Mouse (Mus musculus): ENCODE results near the gene Plxnc1. TPM values are rescaled to one million over a fixed set of nuclear protein-coding genes. Genes with fewer than 3 reads are reported as not detected.

Gene Plxnc1
- polyA plus RNA-seq, 1 experiment from 2014 or later, result 3.7 TPM

DNA sequence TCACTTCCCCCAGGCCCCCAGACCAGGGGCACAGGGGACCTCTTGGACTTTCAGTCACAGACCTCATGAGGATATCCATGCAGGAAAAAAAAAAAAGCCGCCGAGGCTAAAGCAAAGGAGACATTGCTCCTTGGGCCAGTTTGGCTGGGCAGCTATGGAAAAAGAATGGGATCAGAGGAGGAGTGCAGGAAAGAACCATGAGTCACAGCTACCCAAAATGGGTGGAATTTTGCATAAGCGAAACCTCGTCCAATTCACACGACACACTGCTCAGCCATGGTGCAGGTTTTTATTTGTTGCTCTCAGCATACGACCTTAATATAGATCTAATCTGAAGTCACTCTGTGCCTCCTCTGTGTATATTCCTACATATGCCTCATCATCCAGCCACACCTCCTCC is 28.9 kb downstream of the Plxnc1 start:
- WGBS, result 92% methylated on average over 6 of the region's 6 CpGs
- 0 out of 2 replicates have a peak, but pooled peaks cover under 1% of the 10 kb centered on the region for H3K4me1 ChIP-seq (ENCODE audit: control insufficient read depth, insufficient read depth, low read length)
- H3K9me3 ChIP-seq (ENCODE audit: control insufficient read depth, low read length), result no peaks in the 10 kb centered on the region
- H3K27me3 ChIP-seq (replicated peaks; ENCODE audit: control insufficient read depth, insufficient read depth, low read length), result no peaks in the 10 kb centered on the region
- ATAC-seq (ENCODE audit: low read depth) (no peak), DNase-seq (ENCODE audit: low spot score) (no peak)
- H3K9ac ChIP-seq (ENCODE audit: low read depth, low read length), result no peak overlapping the region
- no peak overlapping the region for H3K27ac ChIP-seq (replicated peaks; ENCODE audit: low read depth, low read length)
- no peak overlapping the region for H3K4me3 ChIP-seq (ENCODE audit: low read depth, low read length)
- no peak overlapping the region for H3K4me2 ChIP-seq (ENCODE audit: low read depth, low read length)
- no peaks in the 10 kb centered on the region for H3K36me3 ChIP-seq (ENCODE audit: control insufficient read depth, insufficient read depth, low read length)

GRCm38 (mm10) chr10:94914081-94914480 is 30.6 kb downstream of the Plxnc1 start:
- DNase-seq (ENCODE audit: low spot score), result no peak
- H3K9ac ChIP-seq (ENCODE audit: low read depth, low read length), result no peak overlapping the region
- H3K27me3 ChIP-seq (replicated peaks; ENCODE audit: control insufficient read depth, insufficient read depth, low read length), result no peaks in the 10 kb centered on the region
- H3K27ac ChIP-seq (replicated peaks; ENCODE audit: low read depth, low read length), result no peak overlapping the region
- no peaks in the 10 kb centered on the region for H3K36me3 ChIP-seq (ENCODE audit: control insufficient read depth, insufficient read depth, low read length)
- H3K4me3 ChIP-seq (ENCODE audit: low read depth, low read length), result no peak overlapping the region
- H3K4me2 ChIP-seq (ENCODE audit: low read depth, low read length), result no peak overlapping the region
- no peak for ATAC-seq (ENCODE audit: low read depth)
- no peaks in the 10 kb centered on the region for H3K4me1 ChIP-seq (ENCODE audit: control insufficient read depth, insufficient read depth, low read length)
- no peaks in the 10 kb centered on the region for H3K9me3 ChIP-seq (ENCODE audit: control insufficient read depth, low read length)
- 92% methylated on average over 11 of the region's 11 CpGs for WGBS

- Histone ChIP-seq H3K4me1 (ENCODE audit: control insufficient read depth, insufficient read depth, low read length) (no peaks in the 10 kb centered on the region), H3K4me2 (ENCODE audit: low read depth, low read length) (no peak overlapping the region), H3K9ac (ENCODE audit: low read depth, low read length) (no peak overlapping the region), H3K9me3 (ENCODE audit: control insufficient read depth, low read length) (no peaks in the 10 kb centered on the region), H3K4me3 (ENCODE audit: low read depth, low read length) (no peak overlapping the region), H3K36me3 (ENCODE audit: control insufficient read depth, insufficient read depth, low read length) (no peaks in the 10 kb centered on the region), H3K27ac (replicated peaks; ENCODE audit: low read depth, low read length) (no peak overlapping the region), H3K27me3 (replicated peaks; ENCODE audit: control insufficient read depth, insufficient read depth, low read length) (no peaks in the 10 kb centered on the region)
- 66% methylated on average over 5 of the region's 5 CpGs for WGBS
- DNase-seq (ENCODE audit: low spot score) (peak; percentile 19), ATAC-seq (ENCODE audit: low read depth) (no peak)
These were observed 31.3 kb downstream of the Plxnc1 start for GRCm38 (mm10) chr10:94913336-94913739.

DNA sequence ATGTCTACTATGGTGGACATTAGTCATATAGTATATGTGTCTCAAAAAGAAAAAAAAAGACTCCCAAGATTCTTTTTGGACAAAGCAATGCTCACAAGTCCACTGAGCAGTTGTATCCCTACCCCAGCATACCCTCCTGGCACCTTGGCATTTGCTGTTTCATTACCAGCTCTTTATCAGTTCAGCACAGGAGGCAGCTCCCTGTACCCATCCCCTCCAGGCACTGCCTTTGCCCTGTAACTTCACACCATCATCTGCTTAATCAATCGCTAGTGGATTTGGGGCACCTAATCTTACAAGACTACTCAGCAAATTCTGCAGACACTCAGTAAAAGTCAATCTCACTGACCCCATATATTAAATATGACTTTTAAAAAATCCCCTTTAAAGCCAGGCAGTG is 32.1 kb downstream of the Plxnc1 start:
- no peak for ATAC-seq (ENCODE audit: low read depth)
- no peaks in the 10 kb centered on the region for H3K4me1 ChIP-seq (ENCODE audit: control insufficient read depth, insufficient read depth, low read length)
- no peak overlapping the region for H3K4me3 ChIP-seq (ENCODE audit: low read depth, low read length)
- H3K9me3 ChIP-seq (ENCODE audit: control insufficient read depth, low read length), result no peaks in the 10 kb centered on the region
- H3K27me3 ChIP-seq (replicated peaks; ENCODE audit: control insufficient read depth, insufficient read depth, low read length), result no peaks in the 10 kb centered on the region
- no peak for DNase-seq (ENCODE audit: low spot score)
- H3K27ac ChIP-seq (replicated peaks; ENCODE audit: low read depth, low read length), result no peak overlapping the region
- no peak overlapping the region for H3K4me2 ChIP-seq (ENCODE audit: low read depth, low read length)
- H3K36me3 ChIP-seq (ENCODE audit: control insufficient read depth, insufficient read depth, low read length), result no peaks in the 10 kb centered on the region
- 76% methylated on average over 1 of the region's 1 CpGs for WGBS
- H3K9ac ChIP-seq (ENCODE audit: low read depth, low read length), result no peak overlapping the region

DNA sequence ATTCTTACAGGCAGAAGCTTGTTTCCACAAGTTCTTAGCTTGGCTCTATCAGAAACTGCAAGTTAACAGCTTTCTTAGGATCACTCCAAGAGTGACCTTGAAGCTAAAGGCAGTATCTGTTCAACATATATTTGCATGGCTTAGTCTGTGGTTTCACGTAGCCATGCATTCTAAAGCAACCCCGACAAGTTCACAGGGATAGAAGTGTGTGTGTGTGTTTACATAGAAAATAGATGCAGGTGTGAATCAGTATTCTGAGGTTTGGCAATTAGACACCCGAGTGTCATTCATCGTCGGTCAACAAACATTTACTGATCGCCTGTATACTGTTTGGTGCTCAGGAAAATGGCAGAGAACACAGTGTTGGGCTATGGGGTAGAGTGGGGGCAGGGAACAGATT is 33.5 kb downstream of the Plxnc1 start:
- H3K9ac ChIP-seq (ENCODE audit: low read depth, low read length), result no peak overlapping the region

GRCm38 (mm10) chr10:94910570-94910969 is 34.1 kb downstream of the Plxnc1 start:
- H3K36me3 ChIP-seq (ENCODE audit: control insufficient read depth, insufficient read depth, low read length), result no peaks in the 10 kb centered on the region
- ATAC-seq (ENCODE audit: low read depth) (no peak), DNase-seq (ENCODE audit: low spot score) (no peak)
- whole genome bisulfite sequencing, result 92% methylated on average over 4 of the region's 4 CpGs
- no peaks in the 10 kb centered on the region for H3K4me1 ChIP-seq (ENCODE audit: control insufficient read depth, insufficient read depth, low read length)
- no peak overlapping the region for H3K4me3 ChIP-seq (ENCODE audit: low read depth, low read length)
- H3K9ac ChIP-seq (ENCODE audit: low read depth, low read length), result no peak overlapping the region
- no peak overlapping the region for H3K27ac ChIP-seq (replicated peaks; ENCODE audit: low read depth, low read length)
- H3K27me3 ChIP-seq (replicated peaks; ENCODE audit: control insufficient read depth, insufficient read depth, low read length), result no peaks in the 10 kb centered on the region
- H3K4me2 ChIP-seq (ENCODE audit: low read depth, low read length), result no peak overlapping the region
- H3K9me3 ChIP-seq (ENCODE audit: control insufficient read depth, low read length), result no peaks in the 10 kb centered on the region

More for the DNA sequence above, 33.5 kb downstream of the Plxnc1 start:
- ATAC-seq (ENCODE audit: low read depth), result no peak
- Histone ChIP-seq H3K4me1 (ENCODE audit: control insufficient read depth, insufficient read depth, low read length) (no peaks in the 10 kb centered on the region), H3K27ac (replicated peaks; ENCODE audit: low read depth, low read length) (no peak overlapping the region), H3K27me3 (replicated peaks; ENCODE audit: control insufficient read depth, insufficient read depth, low read length) (no peaks in the 10 kb centered on the region), H3K36me3 (ENCODE audit: control insufficient read depth, insufficient read depth, low read length) (no peaks in the 10 kb centered on the region), H3K9me3 (ENCODE audit: control insufficient read depth, low read length) (no peaks in the 10 kb centered on the region), H3K4me2 (ENCODE audit: low read depth, low read length) (no peak overlapping the region), H3K4me3 (ENCODE audit: low read depth, low read length) (no peak overlapping the region)
- DNase-seq (ENCODE audit: low spot score), result no peak
- WGBS, result 89% methylated on average over 6 of the region's 6 CpGs

DNA sequence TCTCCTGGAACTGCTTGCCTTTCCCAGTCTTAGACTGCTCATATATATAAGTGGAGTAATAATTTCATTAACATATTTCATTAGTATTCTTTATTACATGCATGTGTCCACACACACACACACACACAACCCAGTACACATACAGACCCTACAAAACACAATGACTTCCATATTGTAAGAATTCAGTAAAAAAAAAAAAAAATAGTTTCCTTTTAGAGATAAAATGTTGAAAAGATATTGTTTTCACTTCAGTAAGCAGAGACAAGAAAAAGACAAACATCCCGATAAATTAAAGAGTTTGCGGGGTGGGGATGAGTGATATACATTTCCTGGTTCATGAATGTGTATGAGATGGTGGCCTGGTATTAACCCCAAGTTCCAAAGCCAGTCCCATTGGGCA is 34.8 kb downstream of the Plxnc1 start:
- H3K9me3 ChIP-seq (ENCODE audit: control insufficient read depth, low read length), result no peaks in the 10 kb centered on the region
- DNase-seq (ENCODE audit: low spot score) (no peak), ATAC-seq (ENCODE audit: low read depth) (no peak)
- no peaks in the 10 kb centered on the region for H3K36me3 ChIP-seq (ENCODE audit: control insufficient read depth, insufficient read depth, low read length)
- H3K4me2 ChIP-seq (ENCODE audit: low read depth, low read length), result no peak overlapping the region
- H3K27me3 ChIP-seq (replicated peaks; ENCODE audit: control insufficient read depth, insufficient read depth, low read length), result no peaks in the 10 kb centered on the region
- no peak overlapping the region for H3K9ac ChIP-seq (ENCODE audit: low read depth, low read length)
- H3K4me3 ChIP-seq (ENCODE audit: low read depth, low read length), result no peak overlapping the region
- no peaks in the 10 kb centered on the region for H3K4me1 ChIP-seq (ENCODE audit: control insufficient read depth, insufficient read depth, low read length)
- WGBS, result 94% methylated on average over 2 of the region's 2 CpGs
- H3K27ac ChIP-seq (replicated peaks; ENCODE audit: low read depth, low read length), result no peak overlapping the region

- Histone ChIP-seq H3K36me3 (ENCODE audit: control insufficient read depth, insufficient read depth, low read length) (no peaks in the 10 kb centered on the region), H3K27me3 (replicated peaks; ENCODE audit: control insufficient read depth, insufficient read depth, low read length) (no peaks in the 10 kb centered on the region), H3K4me3 (ENCODE audit: low read depth, low read length) (no peak overlapping the region), H3K9ac (ENCODE audit: low read depth, low read length) (no peak overlapping the region), H3K9me3 (ENCODE audit: control insufficient read depth, low read length) (no peaks in the 10 kb centered on the region), H3K4me1 (ENCODE audit: control insufficient read depth, insufficient read depth, low read length) (no peaks in the 10 kb centered on the region), H3K4me2 (ENCODE audit: low read depth, low read length) (no peak overlapping the region), H3K27ac (replicated peaks; ENCODE audit: low read depth, low read length) (no peak overlapping the region)
- ATAC-seq (ENCODE audit: low read depth) (no peak), DNase-seq (ENCODE audit: low spot score) (no peak)
- 92% methylated on average over 11 of the region's 11 CpGs for WGBS
These were observed 35.5 kb downstream of the Plxnc1 start for GRCm38 (mm10) chr10:94908976-94909717.

Data from embryonic facial prominence, embryonic 14.5 days (tissue).